Mouse (Mus musculus) testis, adult 2 months (tissue): ENCODE results near the gene Lzts2.

ENCODE experiments used
- CTCF ChIP-seq: fragments of 200-500 bp; IDR thresholded peaks from 2 replicates; pipeline ENCODE4 v1.5.1; 2012; ENCODE audit warnings: low read depth, mild to moderate bottlenecking, inconsistent platforms, low read length, moderate library complexity; ENCODE audit not compliant: control insufficient read depth, insufficient read depth, insufficient replicate concordance
- POLR2A ChIP-seq: fragments of 200-500 bp; IDR thresholded peaks from 2 replicates; pipeline ENCODE4 v1.6.1; 2012; ENCODE audit warnings: low read depth, mild to moderate bottlenecking, inconsistent platforms, low read length, moderate library complexity; ENCODE audit not compliant: control insufficient read depth

- no peak for TF ChIP-seq POLR2A
- no peak for TF ChIP-seq CTCF
These were observed 6.1 kb downstream of the Lzts2 start for GRCm38 (mm10) chr19:45020348-45020747.
